Mouse (Mus musculus): ENCODE results near the gene Tsacc. TPM values are rescaled to one million over a fixed set of nuclear protein-coding genes. Genes with fewer than 3 reads are reported as not detected.
"Not testable (repeated sequence)": the region's sequence is repeated elsewhere in the genome, so short reads cannot be mapped to it uniquely, and the experiment has no call there.

The Tsacc gene
- polyA plus RNA-seq, 1 experiment from 2014 or later = 16.1 TPM

- no peak overlapping the region for H3K9ac ChIP-seq (ENCODE audit: low read length)
- no peak overlapping the region for H3K27ac ChIP-seq (ENCODE audit: low read length)
- no peak overlapping the region for H3K4me3 ChIP-seq (ENCODE audit: low read length)
- no peaks in the 10 kb centered on the region for H3K27me3 ChIP-seq (ENCODE audit: control insufficient read depth, insufficient read depth, low read length)
- H3K4me2 ChIP-seq (ENCODE audit: low read depth, low read length) = peak overlapping the region; percentile 65; the same call in 1 of the 2 replicates
- no peaks in the 10 kb centered on the region for H3K9me3 ChIP-seq (replicated peaks; ENCODE audit: control insufficient read depth, low read length)
- H3K36me3 ChIP-seq (ENCODE audit: control insufficient read depth, insufficient read depth) = peaks cover 4% of the 10 kb centered on the region; the same call in 1 of the 2 replicates
- H3K4me1 ChIP-seq (ENCODE audit: control insufficient read depth, insufficient read depth, low read length) = peaks cover 23% of the 10 kb centered on the region
- WGBS = 54% methylated on average over 12 of the region's 12 CpGs
- ATAC-seq (replicated peaks; ENCODE audit: extremely low read depth, insufficient read depth, low FRiP score) = no peak
Measured at GRCm38 (mm10) chr3:88334029-88334658, 37.3 kb upstream of the Tsacc start.

GRCm38 (mm10) chr3:88331282-88331681 is 34.5 kb upstream of the Tsacc start:
- 29% methylated on average over 2 of the region's 2 CpGs for WGBS
- ATAC-seq (replicated peaks; ENCODE audit: extremely low read depth, insufficient read depth, low FRiP score) = no peak
- H3K36me3 ChIP-seq (ENCODE audit: control insufficient read depth, insufficient read depth) = peaks cover 10% of the 10 kb centered on the region; the same call in 1 of the 2 replicates

GRCm38 (mm10) chr3:88328956-88329355 is 32.2 kb upstream of the Tsacc start:
- H3K27me3 ChIP-seq (ENCODE audit: control insufficient read depth, insufficient read depth, low read length) = no peaks in the 10 kb centered on the region
- WGBS = 82% methylated on average over 5 of the region's 5 CpGs
- peaks cover 10% of the 10 kb centered on the region; the same call in 1 of the 2 replicates for H3K36me3 ChIP-seq (ENCODE audit: control insufficient read depth, insufficient read depth)
- no peak overlapping the region for H3K27ac ChIP-seq (ENCODE audit: low read length)
- no peak overlapping the region for H3K9ac ChIP-seq (ENCODE audit: low read length)
- H3K4me3 ChIP-seq (ENCODE audit: low read length) = no peak overlapping the region
- H3K4me2 ChIP-seq (ENCODE audit: low read depth, low read length) = no peak overlapping the region
- H3K4me1 ChIP-seq (ENCODE audit: control insufficient read depth, insufficient read depth, low read length) = peaks cover 9% of the 10 kb centered on the region
- no peaks in the 10 kb centered on the region for H3K9me3 ChIP-seq (replicated peaks; ENCODE audit: control insufficient read depth, low read length)
- no peak for ATAC-seq (replicated peaks; ENCODE audit: extremely low read depth, insufficient read depth, low FRiP score)

More at GRCm38 (mm10) chr3:88331282-88331681, 34.5 kb upstream of the Tsacc start:
- no peak overlapping the region for H3K4me2 ChIP-seq (ENCODE audit: low read depth, low read length)
- H3K27me3 ChIP-seq (ENCODE audit: control insufficient read depth, insufficient read depth, low read length) = no peaks in the 10 kb centered on the region
- peaks cover 5% of the 10 kb centered on the region for H3K4me1 ChIP-seq (ENCODE audit: control insufficient read depth, insufficient read depth, low read length)
- no peak overlapping the region for H3K27ac ChIP-seq (ENCODE audit: low read length)
- no peaks in the 10 kb centered on the region for H3K9me3 ChIP-seq (replicated peaks; ENCODE audit: control insufficient read depth, low read length)
- H3K9ac ChIP-seq (ENCODE audit: low read length) = no peak overlapping the region
- H3K4me3 ChIP-seq (ENCODE audit: low read length) = no peak overlapping the region

- H3K4me3 ChIP-seq (ENCODE audit: low read length) = peak within 1 kb of the TSS; percentile 84
- H3K9ac ChIP-seq (ENCODE audit: low read length) = peak within 1 kb of the TSS; percentile 83
- H3K27me3 ChIP-seq (ENCODE audit: control insufficient read depth, insufficient read depth, low read length) = no peaks in the 10 kb centered on the region
- H3K36me3 ChIP-seq (ENCODE audit: control insufficient read depth, insufficient read depth) = peaks cover 39% of the 10 kb centered on the region
- ATAC-seq (replicated peaks; ENCODE audit: extremely low read depth, insufficient read depth, low FRiP score) = peak; percentile 75
- H3K4me1 ChIP-seq (ENCODE audit: control insufficient read depth, insufficient read depth, low read length) = peaks cover 9% of the 10 kb centered on the region
- H3K27ac ChIP-seq (ENCODE audit: low read length) = peak within 1 kb of the TSS; percentile 34
- H3K9me3 ChIP-seq (replicated peaks; ENCODE audit: control insufficient read depth, low read length) = no peaks in the 10 kb centered on the region
- H3K4me2 ChIP-seq (ENCODE audit: low read depth, low read length) = peak within 1 kb of the TSS; percentile 82
- under 1% methylated on average over 10 of the region's 10 CpGs for WGBS
Measured at GRCm38 (mm10) chr3:88324951-88325405, 28.2 kb upstream of the Tsacc start, which contains the start of gene Glmp. Gene Glmp, plus strand, starts transcription at chr3:88325023.

GRCm38 (mm10) chr3:88299172-88299571 is 2.4 kb upstream of the Tsacc start:
- H3K9ac ChIP-seq (ENCODE audit: low read length) = no peak overlapping the region

GRCm38 (mm10) chr3:88297321-88297851 is 587 bp upstream of the Tsacc start:
- under 1% methylated on average over 30 of the region's 30 CpGs for WGBS
- H3K9ac ChIP-seq (ENCODE audit: low read length) = peak overlapping the region; percentile 91
- H3K27ac ChIP-seq (ENCODE audit: low read length) = peak overlapping the region; percentile 97
- peaks cover 15% of the 10 kb centered on the region for H3K4me1 ChIP-seq (ENCODE audit: control insufficient read depth, insufficient read depth, low read length)
- H3K4me3 ChIP-seq (ENCODE audit: low read length) = peak overlapping the region; percentile 94
- peaks cover 28% of the 10 kb centered on the region for H3K36me3 ChIP-seq (ENCODE audit: control insufficient read depth, insufficient read depth)
- H3K9me3 ChIP-seq (replicated peaks; ENCODE audit: control insufficient read depth, low read length) = no peaks in the 10 kb centered on the region
- H3K4me2 ChIP-seq (ENCODE audit: low read depth, low read length) = peak overlapping the region; percentile 81
- ATAC-seq (replicated peaks; ENCODE audit: extremely low read depth, insufficient read depth, low FRiP score) = no peak
- no peaks in the 10 kb centered on the region for H3K27me3 ChIP-seq (ENCODE audit: control insufficient read depth, insufficient read depth, low read length)

More at GRCm38 (mm10) chr3:88299172-88299571, 2.4 kb upstream of the Tsacc start:
- H3K4me2 ChIP-seq (ENCODE audit: low read depth, low read length) = no peak overlapping the region
- H3K9me3 ChIP-seq (replicated peaks; ENCODE audit: control insufficient read depth, low read length) = no peaks in the 10 kb centered on the region
- H3K4me3 ChIP-seq (ENCODE audit: low read length) = no peak overlapping the region
- no peak overlapping the region for H3K27ac ChIP-seq (ENCODE audit: low read length)
- 74% methylated on average over 1 of the region's 1 CpGs for WGBS
- no peak for ATAC-seq (replicated peaks; ENCODE audit: extremely low read depth, insufficient read depth, low FRiP score)
- H3K4me1 ChIP-seq (ENCODE audit: control insufficient read depth, insufficient read depth, low read length) = peaks cover 15% of the 10 kb centered on the region
- H3K36me3 ChIP-seq (ENCODE audit: control insufficient read depth, insufficient read depth) = peaks cover 43% of the 10 kb centered on the region
- H3K27me3 ChIP-seq (ENCODE audit: control insufficient read depth, insufficient read depth, low read length) = no peaks in the 10 kb centered on the region

- peak overlapping the region; percentile 94 for H3K4me3 ChIP-seq (ENCODE audit: low read length)
- no peak for ATAC-seq (replicated peaks; ENCODE audit: extremely low read depth, insufficient read depth, low FRiP score)
- H3K4me1 ChIP-seq (ENCODE audit: control insufficient read depth, insufficient read depth, low read length) = peaks cover 15% of the 10 kb centered on the region
- H3K36me3 ChIP-seq (ENCODE audit: control insufficient read depth, insufficient read depth) = peaks cover 16% of the 10 kb centered on the region
- peak overlapping the region; percentile 78 for H3K9ac ChIP-seq (ENCODE audit: low read length)
- peak overlapping the region; percentile 67 for H3K4me2 ChIP-seq (ENCODE audit: low read depth, low read length)
- no peaks in the 10 kb centered on the region for H3K27me3 ChIP-seq (ENCODE audit: control insufficient read depth, insufficient read depth, low read length)
- no peaks in the 10 kb centered on the region for H3K9me3 ChIP-seq (replicated peaks; ENCODE audit: control insufficient read depth, low read length)
- under 1% methylated on average over 12 of the region's 12 CpGs for WGBS
- peak overlapping the region; percentile 91 for H3K27ac ChIP-seq (ENCODE audit: low read length)
Measured at GRCm38 (mm10) chr3:88296110-88296560, 664 bp downstream of the Tsacc start.

- 71% methylated on average over 1 of the region's 1 CpGs for whole genome bisulfite sequencing
- not testable (repeated sequence) for H3K27me3 ChIP-seq (ENCODE audit: control insufficient read depth, insufficient read depth, low read length); H3K27ac ChIP-seq (ENCODE audit: low read length); ATAC-seq (replicated peaks; ENCODE audit: extremely low read depth, insufficient read depth, low FRiP score); H3K9me3 ChIP-seq (replicated peaks; ENCODE audit: control insufficient read depth, low read length); H3K36me3 ChIP-seq (ENCODE audit: control insufficient read depth, insufficient read depth); H3K4me3 ChIP-seq (ENCODE audit: low read length)
- peaks cover 15% of the 10 kb centered on the region for H3K4me1 ChIP-seq (ENCODE audit: control insufficient read depth, insufficient read depth, low read length)
- H3K4me2 ChIP-seq (ENCODE audit: low read depth, low read length) = peak overlapping the region; percentile 67
- H3K9ac ChIP-seq (ENCODE audit: low read length) = peak overlapping the region; percentile 78
Measured at GRCm38 (mm10) chr3:88295272-88295671, 1.5 kb downstream of the Tsacc start.

- Histone ChIP-seq H3K27ac (ENCODE audit: low read length) (no peak overlapping the region), H3K9me3 (replicated peaks; ENCODE audit: control insufficient read depth, low read length) (no peaks in the 10 kb centered on the region), H3K9ac (ENCODE audit: low read length) (no peak overlapping the region), H3K36me3 (ENCODE audit: control insufficient read depth, insufficient read depth) (no peaks in the 10 kb centered on the region), H3K4me3 (ENCODE audit: low read length) (no peak overlapping the region), H3K4me1 (ENCODE audit: control insufficient read depth, insufficient read depth, low read length) (peaks cover 5% of the 10 kb centered on the region), H3K4me2 (ENCODE audit: low read depth, low read length) (no peak overlapping the region), H3K27me3 (ENCODE audit: control insufficient read depth, insufficient read depth, low read length) (no peaks in the 10 kb centered on the region)
- ATAC-seq (replicated peaks; ENCODE audit: extremely low read depth, insufficient read depth, low FRiP score) = no peak
- WGBS = 66% methylated on average over 4 of the region's 4 CpGs
Measured at GRCm38 (mm10) chr3:88291970-88292369, 4.8 kb downstream of the Tsacc start.
